Mouse (Mus musculus): ENCODE measurements around the gene Gmeb1.

DNA sequence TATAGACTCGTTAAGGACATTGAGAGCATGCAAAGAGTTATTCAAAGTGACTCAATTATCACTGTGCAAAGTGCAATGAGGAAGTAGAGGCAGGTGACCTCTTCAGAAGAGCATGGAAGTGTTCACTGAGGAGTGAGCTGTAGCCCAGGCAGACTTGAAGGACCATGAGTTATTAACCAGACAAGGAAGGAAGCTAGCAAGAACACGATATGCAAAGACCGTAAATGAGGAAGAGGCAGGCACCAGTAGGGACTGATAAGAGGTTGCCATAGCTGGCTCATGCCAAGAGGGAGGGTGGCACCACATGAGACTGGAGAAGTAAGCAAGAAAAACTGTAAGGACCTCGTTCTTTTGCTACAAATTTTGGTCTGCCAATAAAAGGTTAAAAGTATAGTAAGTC lies 46.6 kb downstream of the Gmeb1 start:
- TF ChIP-seq EP300 (IDR thresholded peaks at IDR 0.05; ENCODE audit: low read depth) (no peak), CTCF (IDR thresholded peaks at IDR 0.05; ENCODE audit: low read depth) (no peak)
